Mouse (Mus musculus) midbrain, postnatal 0 days (tissue): ENCODE measurements around the gene Intu. TPM values are rescaled to one million over a fixed set of nuclear protein-coding genes. Genes with fewer than 3 reads are reported as not detected.

Experiments
- ATAC-seq: fragments of 200-750 bp; cut with Nextera tagmentation; 2 replicates; pipeline ENCODE4 v1.8.0; 2017; ENCODE audit warnings: moderate number of reproducible peaks, mild to moderate bottlenecking, moderate TSS enrichment, moderate library complexity; ENCODE audit not compliant: low FRiP score
- DNase-seq: peaks from one replicate; pipeline ENCODE4 v3.0.0-alpha.2; 2015; ENCODE audit warnings: low spot score
- H3K27ac ChIP-seq: fragments of 300-500 bp; sonication (generic); 2 replicates; pipeline ENCODE4 v1.5.1; 2014; ENCODE audit warnings: low read depth, mild to moderate bottlenecking, low read length, mixed read lengths
- H3K27me3 ChIP-seq: fragments of 300-500 bp; sonication (generic); 2 replicates; pipeline ENCODE4 v1.6.1; 2014; ENCODE audit warnings: low read length, control low read depth, mixed read lengths; ENCODE audit not compliant: insufficient read depth
- H3K36me3 ChIP-seq: fragments of 300-500 bp; sonication (generic); 2 replicates; pipeline ENCODE4 v1.6.1; 2014; ENCODE audit warnings: low read length, control low read depth, mixed read lengths; ENCODE audit not compliant: insufficient read depth
- H3K4me1 ChIP-seq: fragments of 300-500 bp; sonication (generic); 2 replicates; pipeline ENCODE4 v1.6.1; 2014; ENCODE audit warnings: mild to moderate bottlenecking, control low read depth, antibody characterized with exemption, low read length, mixed read lengths; ENCODE audit not compliant: insufficient read depth
- H3K4me2 ChIP-seq: fragments of 300-500 bp; sonication (generic); 2 replicates; pipeline ENCODE4 v1.6.1; 2014; ENCODE audit warnings: low read depth, mild to moderate bottlenecking, low read length, mixed read lengths; ENCODE audit not compliant: poor library complexity, severe bottlenecking
- H3K4me3 ChIP-seq: fragments of 300-500 bp; sonication (generic); 2 replicates; pipeline ENCODE4 v1.5.1; 2014; ENCODE audit warnings: low read depth, mild to moderate bottlenecking, low read length, moderate library complexity
- H3K9ac ChIP-seq: fragments of 300-500 bp; sonication (generic); replicated peaks from 2 replicates; pipeline ENCODE4 v1.6.1; 2014; ENCODE audit warnings: mild to moderate bottlenecking, low read length, moderate library complexity, mixed read lengths; ENCODE audit not compliant: poor library complexity, severe bottlenecking
- H3K9me3 ChIP-seq: fragments of 300-500 bp; sonication (generic); 2 replicates; pipeline ENCODE4 v1.6.1; 2016; ENCODE audit warnings: low read length, control low read depth
- CTCF ChIP-seq: IDR thresholded peaks from 2 replicates; pipeline ENCODE4 v1.5.1; 2016; ENCODE audit warnings: antibody characterized with exemption, mild to moderate bottlenecking
- WGBS: fragments of 180-500 bp; shearing (Covaris S2); extraction: QIAGEN DNeasy Blood & Tissue Kit; methylation state at CpG from one replicate; pipeline ENCODE4 v1.1.7; 2014; 5-methylcytosine and 5-hydroxymethylcytosine counted together
- polyA plus RNA-seq: library from polyadenylated mRNA; unstranded; fragments of >200 nt; fragmentation: Nextera tagmentation; extraction: Ambion mirVana; gene quantifications from 2 replicates; pipeline ENCODE4 v1.2.1, GENCODE M21; 2015
- total RNA-seq: library from RNA; depleted of rRNA; stranded (reverse); fragments of >200 nt; gene quantifications from 2 replicates; pipeline ENCODE4 v1.2.3, GENCODE M21; 2014

Gene Intu
- total and polyA plus RNA-seq, 2 experiments from 2014 or later: 2.5 to 7.6 TPM

GRCm38 (mm10) chr3:40683171-40683570 is 152.1 kb downstream of the Intu start:
- Histone ChIP-seq H3K9me3 (no peaks in the 10 kb centered on the region), H3K27ac (no peak overlapping the region), H3K4me1 (no peaks in the 10 kb centered on the region), H3K4me3 (no peak overlapping the region), H3K4me2 (no peak overlapping the region), H3K36me3 (peaks cover 3% of the 10 kb centered on the region; the same call in 1 of the 2 replicates), H3K27me3 (no peaks in the 10 kb centered on the region), H3K9ac (no peak overlapping the region)
- TF ChIP-seq CTCF: no peak
- ATAC-seq: no peak
- DNase-seq: no peak
- 87% methylated on average over 17 of the region's 18 CpGs for WGBS

DNA sequence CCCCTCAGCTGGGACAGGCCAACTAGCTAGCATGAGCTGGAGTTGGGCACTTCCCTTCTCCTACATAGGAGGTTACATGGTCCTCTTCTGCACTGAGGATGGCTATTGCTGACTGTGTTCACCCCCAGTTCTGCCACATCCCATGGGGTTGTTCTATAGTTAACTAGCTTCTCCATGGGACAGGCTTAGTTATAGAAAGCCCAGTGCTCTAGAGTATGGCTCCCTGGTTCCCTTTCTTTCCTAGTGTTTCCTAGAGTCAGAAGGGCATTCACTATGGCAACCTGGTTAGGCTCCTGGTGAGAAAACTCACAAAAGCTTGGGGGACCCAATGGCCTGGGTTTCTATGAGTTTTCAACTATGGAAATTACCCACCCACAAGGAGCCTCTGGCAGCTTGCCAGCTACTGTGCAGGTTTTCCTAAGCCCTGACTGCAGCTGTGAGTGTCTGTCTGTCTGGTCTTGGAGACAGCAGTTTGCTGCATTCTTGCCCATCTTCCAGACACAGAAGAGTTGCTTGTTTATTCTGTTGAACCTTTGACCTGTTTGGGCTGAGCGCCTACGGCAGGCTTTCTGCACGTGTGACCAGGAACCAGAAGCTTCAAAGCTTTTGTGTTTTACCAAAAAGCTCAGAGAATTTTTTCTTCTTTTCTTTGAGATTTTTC is 154.9 kb downstream of the Intu start:
- H3K9me3 ChIP-seq: no peaks in the 10 kb centered on the region
- no peak overlapping the region for H3K27ac ChIP-seq
- H3K4me3 ChIP-seq: no peak overlapping the region
- WGBS: 11% methylated on average over 3 of the region's 3 CpGs
- H3K27me3 ChIP-seq: no peaks in the 10 kb centered on the region
- no peak for TF ChIP-seq CTCF
- no peak overlapping the region for H3K9ac ChIP-seq
- DNase-seq (peak; percentile 47), ATAC-seq (no peak)
- no peaks in the 10 kb centered on the region for H3K36me3 ChIP-seq
- H3K4me1 ChIP-seq: no peaks in the 10 kb centered on the region
- H3K4me2 ChIP-seq: no peak overlapping the region

GRCm38 (mm10) chr3:40686836-40687235 is 155.8 kb downstream of the Intu start:
- H3K4me3 ChIP-seq: no peak overlapping the region
- H3K27ac ChIP-seq: no peak overlapping the region
- TF ChIP-seq CTCF: no peak
- H3K4me1 ChIP-seq: no peaks in the 10 kb centered on the region
- no peak overlapping the region for H3K9ac ChIP-seq
- H3K9me3 ChIP-seq: no peaks in the 10 kb centered on the region
- ATAC-seq (no peak), DNase-seq (no peak)
- H3K36me3 ChIP-seq: no peaks in the 10 kb centered on the region
- H3K4me2 ChIP-seq: no peak overlapping the region
- no peaks in the 10 kb centered on the region for H3K27me3 ChIP-seq
- WGBS: 16% methylated on average over 9 of the region's 9 CpGs

DNA sequence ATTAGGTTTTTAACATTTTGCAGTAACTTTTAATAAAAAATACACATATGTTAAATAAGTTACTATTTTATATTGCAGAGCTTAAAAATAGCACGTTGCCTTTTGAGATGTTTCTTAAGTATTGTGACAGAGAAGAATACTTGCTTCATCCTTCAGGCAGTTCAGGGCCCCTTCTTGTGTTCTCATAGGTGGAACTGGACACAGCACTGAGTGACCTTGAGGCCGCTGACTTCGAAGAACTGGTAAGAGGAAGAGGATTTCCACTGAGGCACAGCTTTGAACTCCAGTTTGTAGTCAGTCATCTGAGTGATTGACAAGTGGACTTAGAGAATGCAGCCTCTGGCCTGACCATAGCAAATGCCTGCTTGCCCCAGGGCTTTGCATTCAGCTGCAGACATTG is 156.5 kb downstream of the Intu start:
- Histone ChIP-seq H3K4me2 (no peak overlapping the region), H3K9me3 (no peaks in the 10 kb centered on the region), H3K36me3 (no peaks in the 10 kb centered on the region), H3K4me3 (no peak overlapping the region), H3K9ac (no peak overlapping the region), H3K27me3 (no peaks in the 10 kb centered on the region), H3K27ac (no peak overlapping the region), H3K4me1 (no peaks in the 10 kb centered on the region)
- ATAC-seq (no peak), DNase-seq (no peak)
- 33% methylated on average over 3 of the region's 3 CpGs for WGBS
- TF ChIP-seq CTCF: no peak

GRCm38 (mm10) chr3:40691566-40691965 is 160.5 kb downstream of the Intu start:
- Histone ChIP-seq H3K9me3 (no peaks in the 10 kb centered on the region), H3K9ac (no peak overlapping the region), H3K4me1 (no peaks in the 10 kb centered on the region), H3K27ac (no peak overlapping the region), H3K4me3 (no peak overlapping the region), H3K36me3 (0 out of 2 replicates have a peak, but pooled peaks cover 4% of the 10 kb centered on the region), H3K27me3 (no peaks in the 10 kb centered on the region), H3K4me2 (no peak overlapping the region)
- WGBS: 68% methylated on average over 6 of the region's 6 CpGs
- DNase-seq (peak; percentile 67), ATAC-seq (no peak)
- TF ChIP-seq CTCF: no peak

GRCm38 (mm10) chr3:40693435-40693834 is 162.3 kb downstream of the Intu start:
- ATAC-seq (no peak), DNase-seq (no peak)
- Histone ChIP-seq H3K9me3 (no peaks in the 10 kb centered on the region), H3K4me3 (no peak overlapping the region), H3K27me3 (no peaks in the 10 kb centered on the region), H3K4me2 (no peak overlapping the region), H3K36me3 (peaks cover 4% of the 10 kb centered on the region; the same call in 1 of the 2 replicates), H3K9ac (no peak overlapping the region), H3K27ac (no peak overlapping the region), H3K4me1 (no peaks in the 10 kb centered on the region)
- no peak for TF ChIP-seq CTCF
- WGBS: 81% methylated on average over 10 of the region's 10 CpGs
